Mouse (Mus musculus) left cerebral cortex, adult 18-20 months (tissue): ENCODE results near the gene Smurf1. TPM values are rescaled to one million over a fixed set of nuclear protein-coding genes. Genes with fewer than 3 reads are reported as not detected.

Experiments
- microRNA-seq, 2 experiments: library from miRNA; unstranded; fragments of <30 nt; microRNA quantifications; one replicate each; pipeline ENCODE4 v1.2.0; 2021
- total RNA-seq, 2 experiments: library from RNA; stranded (reverse); gene quantifications; 2 replicates each; pipeline ENCODE4 v1.2.3; 2021

Gene Smurf1
- total RNA-seq, 2 experiments from 2014 or later: 37.9 to 38.7 TPM

Small RNA genes within 50 kb of the gene (microRNA-seq; reads per million reads assigned to microRNA genes)
- 1.1 to 1.5 reads per million in 2 experiments for gene Mir7039

Other genes with a start within 250 kb of the Smurf1 start
- 100 to 1,000 TPM; 189 to 201 TPM for gene Tmem130, start 204.0 kb downstream of the Smurf1 start, total RNA-seq
- 100 to 1,000 TPM; 138 to 146 TPM for gene Trrap, start 198.1 kb downstream of the Smurf1 start, total RNA-seq
- not detected for gene Gm4871, start 66.9 kb upstream of the Smurf1 start, total RNA-seq
- not detected for gene 1700018F24Rik, start 77.1 kb upstream of the Smurf1 start, total RNA-seq
- 100 to 1,000 TPM; 199 to 210 TPM for gene Arpc1a, start 118.0 kb upstream of the Smurf1 start, total RNA-seq
- not detected for gene Kpna7, start 118.2 kb upstream of the Smurf1 start, total RNA-seq
- gene Arpc1b, start 148.4 kb upstream of the Smurf1 start, total RNA-seq: 10 to 100 TPM; 14.5 to 19.8 TPM
- 10 to 100 TPM; 91.3 to 96.3 TPM for gene Pdap1, start 174.4 kb upstream of the Smurf1 start, total RNA-seq
- 10 to 100 TPM; 75.7 to 78.8 TPM for gene Bud31, start 174.5 kb upstream of the Smurf1 start, total RNA-seq
- gene Ptcd1, start 201.3 kb upstream of the Smurf1 start, total RNA-seq: 10 to 100 TPM; 21.5 to 22.4 TPM
- gene Cpsf4, start 201.4 kb upstream of the Smurf1 start, total RNA-seq: 10 to 100 TPM; 19.9 to 25.1 TPM
- gene Atp5j2, start 226.2 kb upstream of the Smurf1 start, total RNA-seq: 100 to 1,000 TPM; 223 to 245 TPM
- 10 to 100 TPM; 11.8 to 15.8 TPM for gene Zkscan14, start 236.0 kb upstream of the Smurf1 start, total RNA-seq
- gene Zkscan5, start 238.7 kb upstream of the Smurf1 start, total RNA-seq: 1 to 10 TPM; 9.4 to 9.5 TPM